Mouse (Mus musculus) kidney, adult 8-10 months (tissue): ENCODE measurements at regions not wholly inside any gene's neighbourhood (a gene's known extent, or its start where the extent isn't known, plus 50 kb on each side); places are given as distances from the start of the nearest gene placed in this dataset.
"Not testable (repeated sequence)": the region's sequence is repeated elsewhere in the genome, so short reads cannot be mapped to it uniquely, and the experiment has no call there.

Experiments
- DNase-seq, 2 experiments: peaks; one replicate each; pipeline ENCODE4 v3.0.0; 2022

GRCm38 (mm10) chr10:126333786-126334185 is 367.8 kb downstream of the Lrig3 start:
- no peak for DNase-seq

- DNase-seq = peak; percentile 94 to 96
Measured at GRCm38 (mm10) chr10:126330305-126330969, 364.5 kb downstream of the Lrig3 start.

GRCm38 (mm10) chr10:126320831-126321230 is 354.9 kb downstream of the Lrig3 start:
- DNase-seq = no peak

GRCm38 (mm10) chr10:126319795-126320194 is 353.8 kb downstream of the Lrig3 start:
- no peak for DNase-seq

GRCm38 (mm10) chr10:126299962-126300361 is 334.0 kb downstream of the Lrig3 start:
- DNase-seq = no peak

- no peak for DNase-seq
Measured at GRCm38 (mm10) chr10:126298211-126298610, 332.2 kb downstream of the Lrig3 start.

GRCm38 (mm10) chr10:126295853-126296252 is 329.9 kb downstream of the Lrig3 start:
- no peak for DNase-seq

GRCm38 (mm10) chr10:126291765-126292164 is 325.8 kb downstream of the Lrig3 start:
- DNase-seq = no peak

- not testable (repeated sequence) for DNase-seq
Measured at GRCm38 (mm10) chr10:126285096-126285495, 319.1 kb downstream of the Lrig3 start.

GRCm38 (mm10) chr10:126270376-126270775 is 304.4 kb downstream of the Lrig3 start:
- no peak for DNase-seq

- no peak for DNase-seq
Measured at GRCm38 (mm10) chr10:126267321-126267998, 301.5 kb downstream of the Lrig3 start.

- peak in 1 of 2 experiments; percentile 7 for DNase-seq
Measured at GRCm38 (mm10) chr10:126257171-126257570, 291.2 kb downstream of the Lrig3 start.

GRCm38 (mm10) chr10:126254198-126254597 is 288.2 kb downstream of the Lrig3 start:
- DNase-seq = no peak

- DNase-seq = no peak
Measured at GRCm38 (mm10) chr10:126249176-126249575, 283.2 kb downstream of the Lrig3 start.

GRCm38 (mm10) chr10:126243051-126243450 is 277.1 kb downstream of the Lrig3 start:
- DNase-seq = no peak

- DNase-seq = no peak
Measured at GRCm38 (mm10) chr10:126239536-126239935, 273.6 kb downstream of the Lrig3 start.
